Mouse (Mus musculus) adrenal gland, postnatal 36 days (tissue): ENCODE measurements around the gene Cdkn1c. TPM values are rescaled to one million over a fixed set of nuclear protein-coding genes. Genes with fewer than 3 reads are reported as not detected.
A peak's percentile ranks its signal among the peaks of the same experiment; 100 is the strongest.

ENCODE experiments used
- DNase-seq, 2 experiments: peaks; one replicate each; pipeline ENCODE4 v3.0.0; 2021; ENCODE audit warnings: mixed read lengths in 1 of 2
- long read RNA-seq, 2 experiments: library from polyadenylated mRNA; stranded (forward); transcript quantifications; one replicate each; pipeline ENCODE4 v2.0.0; 2021; ENCODE audit warnings: borderline sequencing depth in 2 of 2
- total RNA-seq, 2 experiments: library from RNA; stranded (reverse); gene quantifications; 2 replicates each; pipeline ENCODE4 v1.2.3; 2021

Cdkn1c gene
- 100 to 1,000 TPM; 242 to 645 TPM for total RNA-seq
- long read RNA-seq, experiment 1, transcript Cdkn1c-204 (2 exons, 500 nt) = minor isoform, 11 of 1,996 reads
- long read RNA-seq, experiment 1, transcript Cdkn1c-205 (3 exons, 667 nt) = minor isoform, 35 of 1,996 reads
- long read RNA-seq, experiment 1, transcript Cdkn1c-201 (4 exons, 1,901 nt) = major isoform, 642 of 1,996 reads
- long read RNA-seq, experiment 1, transcript Cdkn1c-202 (4 exons, 1,888 nt) = minor isoform, 85 of 1,996 reads
- long read RNA-seq, experiment 1, partial matches to known transcripts = 58 of 1,996 reads
- long read RNA-seq, experiment 1, other reads (novel, unspliced or antisense) = 1,165 of 1,996 reads
- long read RNA-seq, experiment 2, transcript Cdkn1c-205 (3 exons, 667 nt) = minor isoform, 8 of 154 reads
- long read RNA-seq, experiment 2, transcript Cdkn1c-201 (4 exons, 1,901 nt) = major isoform, 43 of 154 reads
- long read RNA-seq, experiment 2, partial matches to known transcripts = 4 of 154 reads
- long read RNA-seq, experiment 2, other reads (novel, unspliced or antisense) = 94 of 154 reads

DNA sequence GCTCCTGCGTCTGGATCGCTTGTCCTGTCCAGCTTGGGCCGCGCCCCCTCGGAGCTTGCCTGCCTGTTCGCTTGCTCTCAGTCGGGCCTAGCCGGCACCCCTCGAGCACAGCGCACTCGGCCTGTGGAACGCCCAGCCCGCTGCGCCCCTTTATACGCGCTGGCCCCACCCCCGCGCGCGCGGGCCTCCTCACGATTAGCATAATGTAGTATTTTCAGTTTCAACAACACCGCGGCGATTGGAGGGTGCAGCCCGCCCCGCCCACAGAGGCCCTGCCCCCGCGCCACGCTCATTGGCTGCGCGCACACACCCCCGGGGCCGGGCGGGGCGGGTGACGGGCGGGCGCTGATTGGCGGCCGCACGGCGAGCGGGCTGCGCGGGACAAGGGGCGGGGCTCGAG is at the start of gene Cdkn1c:
Gene Cdkn1c (minus strand): TSS at position 177 of the 400 bp plus-strand sequence.
- peak; percentile 89 to 93 for DNase-seq

DNA sequence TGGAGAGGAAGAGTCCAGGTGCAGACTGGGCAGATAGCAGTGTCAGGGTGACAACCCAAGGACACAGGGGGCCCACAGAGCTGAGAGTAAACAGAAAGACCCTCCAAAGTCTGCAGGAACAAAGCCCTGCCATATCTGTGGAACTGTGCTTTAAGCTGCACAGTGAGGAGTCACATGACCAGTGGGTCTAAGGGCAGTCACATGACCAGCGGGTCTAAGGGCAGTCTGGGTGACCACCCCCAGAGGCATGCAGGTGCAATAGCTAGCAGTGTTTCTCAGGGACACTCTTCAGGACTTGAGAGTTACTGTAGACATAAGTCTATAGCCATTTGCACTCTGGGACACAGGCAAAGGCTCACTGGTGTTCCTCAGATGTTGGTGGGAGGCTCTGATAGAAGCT is 48.7 kb upstream of the Cdkn1c start:
- no peak for DNase-seq

DNA sequence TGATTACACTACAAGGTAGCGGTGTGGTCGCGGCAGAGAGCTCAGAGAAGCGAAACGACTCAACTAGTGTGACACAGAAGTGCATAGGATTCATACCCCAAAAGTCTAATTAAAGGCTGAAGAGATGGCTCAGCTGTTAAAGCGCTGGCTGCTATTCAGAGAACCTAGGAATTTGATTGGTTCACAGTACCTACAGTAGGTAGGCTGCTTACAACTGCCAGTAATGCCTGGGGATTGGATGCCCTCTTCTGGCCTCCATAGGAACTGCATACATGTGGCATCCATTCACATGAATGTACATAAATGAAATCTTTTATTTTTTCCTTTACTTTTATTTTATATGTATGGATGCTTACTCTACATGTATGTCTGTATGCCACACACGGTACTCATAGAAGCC is 45.8 kb upstream of the Cdkn1c start:
- peak; percentile 54 to 64 for DNase-seq

DNA sequence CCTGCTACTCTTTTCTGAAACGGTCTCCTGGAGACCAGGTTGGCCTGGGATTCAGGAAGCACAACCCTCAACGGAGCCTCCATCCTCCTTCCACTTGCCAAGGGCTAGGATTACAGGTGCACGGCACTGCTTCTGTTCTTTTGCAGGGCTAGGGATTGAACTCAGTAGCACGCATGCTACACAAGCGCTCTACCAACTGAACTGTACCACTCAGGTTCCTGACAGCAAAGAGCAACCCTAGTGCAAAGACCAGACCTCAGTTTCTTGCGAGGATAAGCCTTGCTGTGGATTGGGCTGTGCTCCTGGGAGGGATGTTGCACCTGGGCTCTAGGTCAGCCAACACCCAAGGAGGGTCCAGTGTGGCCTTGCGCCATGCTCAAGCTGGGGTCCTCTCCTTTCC is 45.4 kb upstream of the Cdkn1c start:
- no peak for DNase-seq

DNA sequence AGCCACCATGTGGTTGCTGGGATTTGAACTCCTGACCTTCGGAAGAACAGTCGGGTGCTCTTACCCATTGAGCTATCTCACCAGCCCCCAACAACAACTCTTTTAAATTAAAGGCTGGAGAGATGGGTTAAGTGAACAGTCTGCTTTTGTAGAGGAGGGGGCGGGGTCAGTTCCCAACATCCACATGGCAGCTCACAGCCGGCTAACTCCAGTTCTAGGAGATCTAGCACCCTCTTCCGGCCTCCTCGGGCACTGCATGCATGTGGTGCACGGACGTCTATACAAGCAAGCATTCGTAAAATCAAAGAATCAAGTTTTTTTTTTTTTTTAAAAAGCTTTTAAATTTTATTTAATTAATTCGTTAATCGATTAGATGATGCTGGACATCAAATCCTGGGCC is 45.0 kb upstream of the Cdkn1c start:
- DNase-seq = peak; percentile 86 to 89

DNA sequence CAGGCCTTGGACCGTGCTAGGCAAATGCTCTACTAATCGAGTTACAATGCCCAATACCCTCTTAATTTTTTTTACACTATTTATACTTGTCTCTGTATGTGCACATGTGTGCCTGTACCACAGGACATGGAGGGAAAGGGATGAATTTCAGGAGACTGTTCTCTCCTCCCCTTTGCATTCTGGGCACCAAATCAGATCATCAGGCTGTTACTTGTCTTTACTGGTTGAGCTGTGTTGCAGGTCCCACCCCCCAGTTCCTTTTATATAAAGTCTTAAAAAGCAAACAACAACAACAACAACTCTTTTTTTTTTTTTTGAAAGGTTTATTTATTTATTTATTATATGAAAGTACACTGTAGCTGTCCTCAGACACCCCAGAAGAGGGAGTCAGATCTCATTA is 44.6 kb upstream of the Cdkn1c start:
- no peak for DNase-seq

DNA sequence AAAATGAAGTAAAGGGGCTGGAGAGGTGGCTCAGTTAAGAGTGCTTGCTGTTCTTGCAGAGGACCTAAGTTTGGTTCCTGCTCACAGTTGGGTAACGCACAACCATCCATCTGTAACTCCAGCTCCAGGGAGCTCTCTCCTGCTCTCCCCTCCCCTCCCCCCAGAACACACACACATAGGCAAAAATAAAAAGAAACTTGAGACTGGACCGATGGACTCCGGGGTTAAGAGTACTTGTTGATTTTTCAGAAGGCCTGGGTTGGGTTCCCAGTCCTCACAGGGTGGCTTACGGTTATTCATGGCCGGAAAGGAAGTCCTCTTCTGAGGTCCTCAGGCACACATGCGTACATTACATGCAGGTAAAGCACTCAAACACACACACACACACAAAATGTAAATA is 43.1 kb upstream of the Cdkn1c start:
- no peak for DNase-seq

DNA sequence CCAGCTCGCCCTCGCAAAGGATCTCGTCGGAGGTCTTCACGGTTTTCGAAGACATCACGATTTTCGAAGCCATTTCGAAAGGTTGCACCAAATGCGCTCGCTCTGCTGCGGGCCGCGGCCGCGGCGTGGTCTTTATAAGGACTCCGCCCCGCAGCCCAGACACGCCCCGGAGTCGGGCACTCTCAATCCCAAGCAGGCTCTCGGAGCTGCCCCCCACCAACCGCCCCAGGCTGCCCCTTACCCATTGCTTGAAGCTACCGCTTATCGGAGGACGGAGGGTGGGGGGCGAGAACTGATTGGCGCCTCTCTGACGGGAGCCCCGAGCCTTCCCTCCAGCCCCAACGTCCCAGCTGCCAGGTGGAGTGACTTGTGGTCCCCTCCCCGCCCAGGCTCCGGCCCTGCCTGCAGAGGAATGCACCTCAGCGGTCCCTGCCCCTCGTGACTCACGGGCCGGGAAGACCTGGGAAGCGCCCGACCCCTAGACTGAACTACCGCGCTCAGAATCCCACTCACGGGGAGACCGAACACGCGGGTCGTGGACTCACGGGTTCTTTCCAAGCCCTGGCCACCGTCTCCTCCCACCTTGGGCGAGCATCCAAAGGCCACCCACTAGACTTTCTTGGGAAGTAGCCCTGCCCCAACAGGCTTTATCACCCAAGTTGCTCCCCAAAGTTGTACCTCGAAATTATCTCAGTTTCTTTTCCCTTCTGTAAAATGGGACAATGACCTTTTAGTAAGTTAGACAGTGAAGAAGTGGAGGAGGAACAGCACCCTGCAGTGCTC is 41.8 kb upstream of the Cdkn1c start, which contains the start of gene Phlda2:
Gene Phlda2 (minus strand): TSS at position 733 of the 783 bp plus-strand sequence.
- peak; percentile 28 to 39 for DNase-seq

DNA sequence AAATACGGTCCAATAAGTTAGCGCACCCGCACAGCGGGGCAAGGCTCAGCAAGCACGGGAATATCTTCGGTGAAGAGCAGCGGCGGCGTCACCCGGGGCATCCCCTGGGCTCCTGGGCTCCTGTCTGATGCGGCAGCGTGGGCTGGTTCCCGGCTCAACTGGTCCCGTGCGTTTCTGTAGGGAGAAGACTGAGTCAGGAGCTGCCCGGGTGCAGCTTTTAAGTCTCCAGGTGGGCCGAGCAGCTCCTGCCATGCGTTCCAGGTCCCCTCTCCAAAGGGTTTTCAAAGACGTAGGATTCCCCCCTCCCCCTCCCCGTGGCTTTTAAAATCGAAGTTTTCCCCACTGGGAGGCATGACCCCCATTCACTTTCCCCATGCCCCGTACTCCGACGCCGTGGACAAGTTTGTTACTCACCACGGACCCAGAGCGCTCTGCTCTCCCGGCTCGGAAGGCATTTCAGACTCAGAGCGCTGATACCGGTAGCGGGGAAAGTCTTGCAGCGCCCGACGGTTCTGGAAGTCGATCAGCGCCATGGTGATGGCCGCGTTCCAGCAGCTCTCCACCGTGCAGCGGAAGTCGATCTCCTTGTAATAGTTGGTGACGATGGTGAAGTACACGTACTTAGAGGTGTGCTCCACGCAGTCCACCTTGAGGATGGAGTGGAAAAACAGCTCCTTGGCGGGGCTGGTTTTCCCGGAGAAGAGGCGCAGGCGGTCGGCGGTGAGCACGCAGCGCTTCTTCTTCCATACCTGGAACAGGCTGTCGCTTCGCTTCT is 41.0 kb upstream of the Cdkn1c start:
- DNase-seq = peak; percentile 66 to 75

DNA sequence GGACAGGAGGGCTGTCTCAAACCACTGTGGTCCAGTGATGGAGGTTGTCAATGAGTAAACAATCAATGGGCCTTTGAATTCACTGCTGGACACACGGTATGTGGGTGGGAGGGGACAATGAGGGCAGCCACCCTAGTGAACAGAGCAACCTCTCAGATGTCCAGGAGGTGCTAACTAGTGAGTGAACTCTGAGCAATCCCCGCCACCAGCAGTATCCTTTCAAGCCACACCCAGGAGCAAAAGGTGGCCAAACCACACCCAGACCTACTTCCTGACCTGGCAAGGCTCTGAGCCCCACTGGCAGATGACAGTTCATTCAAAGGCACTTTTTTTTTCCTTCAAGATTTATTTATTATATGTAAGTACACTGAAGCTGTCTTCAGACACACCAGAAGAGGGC is 40.1 kb upstream of the Cdkn1c start:
- no peak for DNase-seq

DNA sequence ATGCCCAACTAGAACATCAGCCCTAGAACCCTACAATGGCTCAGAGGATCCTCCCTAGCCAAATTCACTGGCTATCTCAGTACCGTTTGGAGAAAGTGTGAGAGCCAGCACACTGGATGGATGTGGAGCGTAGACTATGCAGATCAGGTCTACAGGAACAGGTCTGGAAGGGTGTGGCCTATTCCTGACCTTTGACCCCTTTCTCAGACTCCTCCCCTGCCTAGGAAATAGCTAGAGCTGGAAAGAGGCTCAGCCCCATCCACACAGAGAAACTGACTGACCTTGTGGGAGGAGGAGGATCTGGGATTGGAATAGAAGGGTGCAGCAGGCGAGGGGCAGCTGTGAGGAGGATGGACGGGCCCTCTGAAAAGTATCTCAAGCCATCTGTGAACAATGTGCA is 37.7 kb upstream of the Cdkn1c start:
- DNase-seq = no peak

DNA sequence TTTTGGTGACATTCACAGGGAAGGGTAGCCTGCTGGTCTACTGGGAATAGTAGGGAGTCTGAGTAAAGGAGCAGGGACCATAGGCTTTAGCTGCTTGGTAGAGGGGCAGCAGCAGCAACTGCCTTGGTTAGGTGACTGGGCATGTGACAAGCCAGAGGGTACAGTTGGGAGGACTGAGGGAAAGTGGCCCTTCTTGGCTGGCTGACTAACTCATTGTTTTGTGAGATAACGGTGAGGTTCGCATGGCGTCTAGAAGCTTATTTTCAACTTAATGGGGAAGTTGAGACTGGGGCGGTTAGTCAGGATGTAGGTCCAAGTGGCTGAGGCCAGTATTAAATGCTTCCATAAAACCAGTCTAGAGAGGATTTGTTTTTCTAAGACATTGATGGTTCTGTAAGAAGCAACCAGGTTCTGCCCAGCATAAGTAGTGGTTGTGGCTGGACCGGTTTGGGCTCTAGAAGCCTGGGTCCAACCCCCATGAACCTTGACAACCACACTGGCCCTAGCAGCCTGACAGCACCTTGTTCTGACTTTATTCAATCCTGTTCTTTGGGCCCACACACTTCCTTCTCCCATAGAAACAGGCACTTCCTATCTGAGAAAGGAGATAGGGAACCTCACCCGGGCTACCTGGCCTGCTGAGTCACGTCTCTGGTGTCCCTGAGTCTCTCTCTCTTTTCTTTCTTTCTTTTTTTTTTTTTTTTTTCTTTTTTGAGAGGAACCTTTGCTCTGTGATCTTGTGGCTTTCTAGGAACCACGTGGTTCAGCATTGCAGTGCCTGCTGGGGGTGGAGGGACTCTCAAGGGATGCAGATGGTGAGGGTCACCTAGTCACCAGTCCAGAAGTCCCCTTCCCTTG is 34.5 kb upstream of the Cdkn1c start:
- DNase-seq = no peak

DNA sequence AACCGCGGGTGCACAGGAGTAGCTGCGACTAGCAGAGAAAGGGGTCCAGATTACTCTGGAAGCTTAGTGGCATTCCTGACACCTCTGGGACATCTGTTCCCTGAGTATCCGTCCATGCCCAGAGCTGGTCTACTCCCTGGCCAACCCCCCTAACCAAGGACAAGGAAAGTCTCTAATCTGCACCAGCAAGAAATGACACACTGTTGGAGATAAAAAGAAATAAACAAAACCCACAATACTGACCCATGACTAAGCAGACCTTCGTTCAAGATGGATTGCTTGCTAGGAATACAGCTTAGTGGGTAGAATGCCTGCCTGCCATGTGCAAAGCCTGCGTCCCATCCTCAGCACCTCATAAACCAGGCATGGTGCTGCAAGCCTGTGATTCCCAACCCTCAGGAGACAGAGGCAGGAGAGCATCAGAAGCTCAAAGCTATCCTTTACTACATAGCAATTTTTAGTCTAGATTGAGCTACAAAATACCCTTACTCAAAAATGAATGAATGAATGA is 32.8 kb upstream of the Cdkn1c start:
- peak in 1 of 2 experiments; percentile 12 for DNase-seq

DNA sequence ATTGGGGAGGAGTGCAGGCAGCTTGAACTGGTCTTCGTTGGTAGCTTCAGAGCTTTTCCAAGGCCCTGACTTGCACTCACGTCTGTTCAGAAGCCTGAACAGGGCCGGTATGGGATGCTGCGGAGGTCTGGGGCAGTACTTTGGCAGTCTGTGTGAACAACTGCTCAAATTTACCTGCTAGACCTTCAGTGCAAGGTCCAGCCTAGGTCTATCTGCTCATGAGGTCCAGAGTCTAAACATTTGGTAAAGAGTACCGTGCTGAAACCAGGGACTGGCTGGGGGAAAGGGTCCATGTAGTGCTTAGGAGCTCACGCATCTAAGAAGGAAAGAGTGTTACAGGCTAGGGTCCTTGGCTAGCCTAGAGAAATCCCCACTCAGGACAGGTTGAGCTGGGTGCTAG is 28.9 kb upstream of the Cdkn1c start:
- DNase-seq = no peak

DNA sequence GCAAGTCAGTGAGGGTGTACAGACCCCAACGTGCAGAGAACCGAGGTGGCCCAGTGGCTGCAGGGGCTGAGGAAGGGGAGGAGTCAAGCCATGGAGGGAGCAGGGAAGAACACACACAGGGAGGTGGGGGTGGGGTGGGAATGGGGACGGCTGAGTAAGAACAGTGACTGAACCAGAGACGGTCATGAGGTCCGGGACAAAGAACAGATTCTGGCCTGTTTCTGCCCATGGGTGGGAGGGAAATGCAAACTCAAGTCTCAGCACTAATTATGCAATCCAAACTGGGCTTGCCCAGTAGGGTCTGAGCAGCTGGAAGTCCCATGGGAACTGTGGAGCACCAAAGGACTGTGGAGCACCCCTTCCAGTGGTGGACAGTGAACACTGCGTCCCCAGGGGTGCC is 21.7 kb upstream of the Cdkn1c start:
- DNase-seq = no peak

DNA sequence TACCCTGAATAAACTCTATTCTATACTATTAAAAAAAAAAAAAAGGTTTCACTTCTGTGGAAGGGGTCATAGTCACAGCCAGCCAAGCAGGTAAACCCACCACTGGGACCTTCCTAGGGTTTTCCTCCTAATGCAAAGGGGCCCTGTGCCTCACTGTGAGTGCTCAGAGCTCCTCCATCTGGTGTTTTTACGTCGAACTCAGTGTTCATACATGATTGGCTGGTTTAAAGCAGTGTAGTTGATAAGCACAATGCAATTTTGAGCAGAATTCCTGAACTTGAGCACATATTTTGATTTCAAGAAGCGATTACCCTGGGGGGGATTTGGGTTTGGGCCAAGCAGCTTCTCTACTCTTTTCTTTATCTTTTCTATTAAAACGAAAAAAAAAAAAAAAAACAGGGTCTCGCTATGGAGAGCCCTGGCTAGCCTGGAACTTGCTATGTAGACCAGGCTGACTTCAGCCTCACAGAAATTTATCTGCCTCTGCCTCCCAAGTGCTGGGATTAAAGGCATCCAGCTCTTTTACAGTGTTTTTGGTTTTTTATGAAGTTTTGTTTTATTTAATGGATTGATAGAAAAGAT is 21.0 kb upstream of the Cdkn1c start:
- DNase-seq = no peak

DNA sequence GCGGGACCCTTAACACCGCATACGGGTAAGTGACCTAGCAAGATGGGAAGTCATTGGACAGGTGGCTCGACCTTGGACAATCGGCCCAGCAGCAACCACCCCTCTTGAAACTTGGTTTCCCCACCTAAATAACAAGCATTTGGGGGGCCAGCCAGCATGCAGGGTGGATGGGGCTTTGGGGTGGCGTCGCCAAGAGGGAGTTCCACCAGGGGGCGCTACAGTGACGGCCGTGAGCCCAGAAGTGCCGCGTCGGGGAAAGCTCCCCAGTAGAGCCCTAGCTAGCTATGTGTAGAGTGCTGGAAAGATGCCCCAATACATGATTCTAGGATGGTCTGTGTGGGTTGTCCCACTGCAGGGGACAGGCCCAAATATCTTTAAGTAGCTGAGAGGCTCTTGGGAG is 19.6 kb upstream of the Cdkn1c start:
- DNase-seq = peak; percentile 79 to 87

DNA sequence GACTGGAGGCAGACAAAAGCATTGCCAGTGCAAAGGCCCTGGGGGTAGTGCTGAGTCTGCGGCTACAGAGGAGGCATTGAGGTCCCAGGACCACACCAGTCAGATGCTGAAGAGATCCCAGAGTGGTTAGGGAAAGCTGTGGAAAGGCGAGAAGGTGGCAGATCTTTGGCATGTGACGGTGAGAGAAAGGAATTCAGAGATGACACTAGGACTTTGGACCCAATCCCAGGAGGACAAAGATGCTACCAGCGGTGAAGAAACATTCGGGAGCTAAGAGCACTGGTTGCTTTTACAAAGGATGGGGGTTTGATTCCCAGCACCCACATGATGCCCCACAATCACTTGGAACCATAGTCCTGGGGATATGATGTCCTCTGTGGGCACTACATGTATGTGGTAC is 16.9 kb upstream of the Cdkn1c start:
- DNase-seq = no peak

DNA sequence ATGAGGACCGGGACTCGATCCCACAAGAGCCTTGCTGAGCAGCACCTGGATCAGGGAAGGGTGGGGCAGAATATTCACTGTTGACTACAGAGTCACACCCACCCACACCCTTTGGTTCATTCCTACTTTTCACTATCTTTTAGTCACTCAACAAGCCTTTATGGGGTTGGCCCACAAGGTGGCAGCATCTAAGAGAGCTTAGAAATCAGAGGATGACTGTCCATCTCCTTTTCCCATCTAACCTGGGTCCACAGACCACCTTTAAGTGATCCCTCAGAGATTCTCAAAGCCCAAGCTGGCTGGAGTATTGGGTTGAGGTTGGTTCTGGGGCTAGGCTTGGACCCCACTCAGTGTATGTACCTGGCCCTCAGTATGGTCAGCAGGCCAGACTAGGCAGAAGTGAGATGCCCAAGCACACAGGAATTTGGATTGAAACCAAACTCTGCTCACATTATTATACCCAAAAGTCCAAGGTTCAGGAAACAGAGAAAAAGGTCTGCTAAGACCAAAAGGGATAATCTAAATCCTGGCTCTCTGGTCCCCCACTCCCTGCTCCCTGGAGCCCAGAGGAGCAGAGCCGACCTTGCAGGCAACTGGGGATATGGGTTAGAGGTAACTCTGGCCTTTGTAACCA is 16.0 kb upstream of the Cdkn1c start:
- no peak for DNase-seq

DNA sequence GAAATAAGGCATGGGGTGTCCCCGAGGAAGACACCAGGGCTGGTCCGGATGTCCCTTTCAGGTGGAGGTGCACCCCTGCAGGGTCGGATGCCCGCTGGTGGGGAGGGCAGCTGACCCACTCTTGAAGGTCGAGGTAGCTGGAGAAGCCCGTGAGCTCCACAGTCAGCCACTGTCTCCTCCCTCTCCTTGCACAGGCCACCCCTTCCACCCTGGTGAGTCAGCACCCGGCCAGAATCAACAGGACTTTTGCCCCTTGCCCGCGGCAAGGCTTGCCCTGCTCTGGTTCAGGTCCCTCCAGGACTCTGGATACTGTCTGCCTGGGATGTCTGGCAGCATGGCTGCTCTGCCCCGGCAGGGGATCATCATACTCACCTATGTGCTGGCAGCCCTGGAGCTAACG is 15.0 kb upstream of the Cdkn1c start:
- DNase-seq = peak; percentile 64 to 76
